Mouse (Mus musculus): ENCODE measurements around the gene Notch2. TPM values are rescaled to one million over a fixed set of nuclear protein-coding genes. Genes with fewer than 3 reads are reported as not detected.

The Notch2 gene
- total and polyA plus RNA-seq, 2 experiments from 2014 or later = 8.1 to 28.4 TPM

DNA sequence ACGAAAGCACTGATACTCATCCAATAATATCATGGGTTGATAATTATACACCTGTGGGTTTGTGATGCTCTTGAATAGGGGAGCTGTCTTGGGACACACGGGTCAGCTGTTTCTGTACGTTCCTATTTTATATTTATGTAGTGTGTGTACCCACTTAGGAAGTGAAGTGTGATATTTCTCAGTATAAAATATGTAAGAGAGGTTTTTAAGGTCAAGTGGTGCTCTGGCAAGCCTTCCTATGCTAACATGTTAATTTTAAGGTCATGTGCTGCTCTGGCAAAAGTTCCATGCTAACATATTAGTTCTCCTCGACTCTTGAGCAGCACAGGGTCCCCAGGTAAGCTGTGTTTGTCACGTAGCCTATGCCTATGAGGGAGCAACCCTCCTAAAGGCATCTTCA, 6.4 kb upstream of the Notch2 start:
- 89% methylated on average over 5 of the region's 5 CpGs for WGBS
- Histone ChIP-seq H3K4me3 (ENCODE audit: low read depth, low read length) (no peak overlapping the region), H3K27ac (ENCODE audit: low read depth, low read length) (no peak overlapping the region), H3K27me3 (ENCODE audit: insufficient read depth, low read length) (no peaks in the 10 kb centered on the region), H3K4me1 (ENCODE audit: insufficient read depth) (no peaks in the 10 kb centered on the region), H3K4me2 (ENCODE audit: low read depth) (no peak overlapping the region), H3K9ac (no peak overlapping the region), H3K36me3 (ENCODE audit: insufficient read depth) (no peaks in the 10 kb centered on the region), H3K9me3 (ENCODE audit: low read length) (no peaks in the 10 kb centered on the region)
- DNase-seq = no peak
- no peak for ATAC-seq
- TF ChIP-seq CTCF (IDR thresholded peaks at IDR 0.05; ENCODE audit: low read depth) = no peak

- Histone ChIP-seq H3K27me3 (ENCODE audit: insufficient read depth, low read length) (no peaks in the 10 kb centered on the region), H3K4me1 (ENCODE audit: insufficient read depth) (no peaks in the 10 kb centered on the region; the same call in 1 of the 2 replicates), H3K4me2 (ENCODE audit: low read depth) (no peak overlapping the region), H3K27ac (ENCODE audit: low read depth, low read length) (no peak overlapping the region), H3K9me3 (ENCODE audit: low read length) (no peaks in the 10 kb centered on the region), H3K4me3 (ENCODE audit: low read depth, low read length) (no peak overlapping the region), H3K9ac (no peak overlapping the region), H3K36me3 (ENCODE audit: insufficient read depth) (no peaks in the 10 kb centered on the region)
- WGBS = 75% methylated on average over 6 of the region's 6 CpGs
- no peak for DNase-seq
- ATAC-seq = no peak
- TF ChIP-seq CTCF (IDR thresholded peaks at IDR 0.05; ENCODE audit: low read depth) = no peak
These were observed 5.2 kb upstream of the Notch2 start for GRCm38 (mm10) chr3:98008143-98008542.

DNA sequence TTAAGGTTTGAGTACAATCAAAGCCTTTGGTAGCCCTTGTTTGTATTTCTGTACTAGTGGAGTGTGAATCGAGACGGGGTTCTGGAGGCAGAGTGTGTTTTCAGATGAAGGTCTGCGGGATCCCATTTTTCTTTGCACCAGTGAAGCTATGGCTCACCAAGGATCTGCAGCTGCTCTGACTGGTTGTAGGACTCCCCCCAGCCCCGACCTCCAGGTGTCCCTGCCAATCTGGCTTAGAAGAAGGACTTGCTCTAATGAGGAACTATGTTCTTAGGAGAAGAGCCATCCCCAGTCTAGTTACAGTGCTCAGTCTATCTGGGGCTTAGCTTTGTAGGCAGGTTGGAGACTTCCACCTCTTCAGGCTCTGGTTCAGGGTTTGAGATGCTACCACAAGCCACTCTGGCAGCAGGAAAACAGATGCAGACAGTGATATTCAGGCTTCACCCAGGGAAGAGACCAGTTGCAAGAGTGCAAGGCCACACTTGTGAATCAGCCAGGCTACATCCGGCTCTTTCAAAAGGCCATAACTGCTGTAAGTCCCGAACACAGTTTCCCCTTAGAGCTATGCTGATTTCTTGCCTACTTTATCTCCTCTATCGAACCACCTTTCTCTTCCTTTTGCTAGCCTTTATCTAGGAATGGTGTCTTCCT, 4.0 kb upstream of the Notch2 start:
- no peak for ATAC-seq
- Histone ChIP-seq H3K4me2 (ENCODE audit: low read depth) (no peak overlapping the region), H3K27ac (ENCODE audit: low read depth, low read length) (no peak overlapping the region), H3K9me3 (ENCODE audit: low read length) (no peaks in the 10 kb centered on the region), H3K4me1 (ENCODE audit: insufficient read depth) (no peaks in the 10 kb centered on the region; the same call in 1 of the 2 replicates), H3K9ac (no peak overlapping the region), H3K27me3 (ENCODE audit: insufficient read depth, low read length) (no peaks in the 10 kb centered on the region), H3K4me3 (ENCODE audit: low read depth, low read length) (no peak overlapping the region), H3K36me3 (ENCODE audit: insufficient read depth) (no peaks in the 10 kb centered on the region)
- TF ChIP-seq CTCF (IDR thresholded peaks at IDR 0.05; ENCODE audit: low read depth) = no peak
- DNase-seq = no peak
- WGBS = 54% methylated on average over 7 of the region's 7 CpGs

DNA sequence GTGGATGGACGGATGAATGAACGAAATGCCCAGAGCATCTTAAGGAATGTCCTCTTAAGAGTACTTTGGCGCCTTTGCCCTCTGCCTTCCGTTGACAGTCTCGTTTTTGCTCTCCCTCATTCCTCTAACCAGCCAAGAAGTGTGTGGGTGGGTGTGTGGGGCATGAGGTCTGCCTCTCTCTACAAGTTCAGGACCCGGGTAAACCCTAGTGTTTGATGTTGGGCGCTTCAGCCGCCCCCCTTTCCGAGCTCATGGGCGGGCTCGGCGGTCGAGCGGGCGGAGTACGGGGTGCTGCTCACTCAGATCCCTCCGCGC, 284 bp upstream of the Notch2 start:
- ATAC-seq (no peak), DNase-seq (no peak)
- Histone ChIP-seq H3K4me3 (ENCODE audit: low read depth, low read length) (peak overlapping the region; percentile 77), H3K9me3 (ENCODE audit: low read length) (no peaks in the 10 kb centered on the region), H3K36me3 (ENCODE audit: insufficient read depth) (no peaks in the 10 kb centered on the region), H3K9ac (peak overlapping the region; percentile 71), H3K4me1 (ENCODE audit: insufficient read depth) (peaks cover 2% of the 10 kb centered on the region), H3K27me3 (ENCODE audit: insufficient read depth, low read length) (no peaks in the 10 kb centered on the region; the same call in 1 of the 2 replicates), H3K27ac (ENCODE audit: low read depth, low read length) (no peak overlapping the region), H3K4me2 (ENCODE audit: low read depth) (peak overlapping the region; percentile 94)
- no peak for TF ChIP-seq CTCF (IDR thresholded peaks at IDR 0.05; ENCODE audit: low read depth)
- WGBS = 1% methylated on average over 18 of the region's 18 CpGs

GRCm38 (mm10) chr3:98015205-98016171, 2.2 kb downstream of the Notch2 start:
- no peak overlapping the region; the same call in 1 of the 2 replicates for H3K9ac ChIP-seq
- no peak overlapping the region for H3K27ac ChIP-seq (ENCODE audit: low read depth, low read length)
- TF ChIP-seq CTCF (IDR thresholded peaks at IDR 0.05; ENCODE audit: low read depth) = no peak
- DNase-seq = no peak
- peaks cover 2% of the 10 kb centered on the region for H3K4me1 ChIP-seq (ENCODE audit: insufficient read depth)
- ATAC-seq = no peak
- peak overlapping the region; percentile 77 for H3K4me3 ChIP-seq (ENCODE audit: low read depth, low read length)
- no peaks in the 10 kb centered on the region for H3K36me3 ChIP-seq (ENCODE audit: insufficient read depth)
- peak overlapping the region; percentile 94 for H3K4me2 ChIP-seq (ENCODE audit: low read depth)
- no peaks in the 10 kb centered on the region; the same call in 1 of the 2 replicates for H3K27me3 ChIP-seq (ENCODE audit: insufficient read depth, low read length)
- WGBS = 26% methylated on average over 14 of the region's 14 CpGs
- no peaks in the 10 kb centered on the region for H3K9me3 ChIP-seq (ENCODE audit: low read length)

GRCm38 (mm10) chr3:98016901-98017591, 3.7 kb downstream of the Notch2 start:
- Histone ChIP-seq H3K4me1 (ENCODE audit: insufficient read depth) (peaks cover 7% of the 10 kb centered on the region), H3K36me3 (ENCODE audit: insufficient read depth) (no peaks in the 10 kb centered on the region), H3K4me2 (ENCODE audit: low read depth) (no peak overlapping the region), H3K27me3 (ENCODE audit: insufficient read depth, low read length) (no peaks in the 10 kb centered on the region; the same call in 1 of the 2 replicates), H3K27ac (ENCODE audit: low read depth, low read length) (no peak overlapping the region), H3K9ac (no peak overlapping the region), H3K4me3 (ENCODE audit: low read depth, low read length) (no peak overlapping the region), H3K9me3 (ENCODE audit: low read length) (no peaks in the 10 kb centered on the region)
- no peak for TF ChIP-seq CTCF (IDR thresholded peaks at IDR 0.05; ENCODE audit: low read depth)
- 51% methylated on average over 5 of the region's 5 CpGs for WGBS
- DNase-seq (no peak), ATAC-seq (no peak)
